Mouse (Mus musculus) MEL (cell line): Measurements from ENCODE around the gene Tefm. TPM values are rescaled to one million over a fixed set of nuclear protein-coding genes. Genes with fewer than 3 reads are reported as not detected.

Experiments used
- DNase-seq: peaks from one replicate; pipeline ENCODE4 v3.0.0; 2011; ENCODE audit warnings: low read depth, low spot score
- H3K27ac ChIP-seq: 2 replicates; pipeline ENCODE4 v1.5.1; 2012; ENCODE audit warnings: low read depth, mild to moderate bottlenecking, control low read depth, low read length, moderate library complexity; ENCODE audit not compliant: control insufficient read depth
- H3K27me3 ChIP-seq, 2 experiments: fragments of 150-350 bp in 1 of 2; sonication (generic) in 1 of 2; 2 replicates each; pipeline ENCODE4 v1.6.1; 2012; ENCODE audit warnings: low read length in 2 of 2, mild to moderate bottlenecking in 2 of 2, improper control_type of control experiment in 1 of 2, moderate library complexity in 1 of 2; ENCODE audit not compliant: insufficient read depth in 2 of 2, control insufficient read depth in 1 of 2
- H3K36me3 ChIP-seq, 2 experiments: 2 replicates each; pipeline ENCODE4 v1.6.1; 2012 to 2014; ENCODE audit warnings: low read length in 2 of 2, improper control_type of control experiment in 1 of 2, inconsistent platforms in 1 of 2, mild to moderate bottlenecking in 1 of 2; ENCODE audit not compliant: insufficient read depth in 2 of 2, control insufficient read depth in 1 of 2
- H3K4me1 ChIP-seq, 2 experiments: fragments of 150-350 bp in 1 of 2; sonication (generic) in 1 of 2; 2 replicates each; pipeline ENCODE4 v1.6.1; 2012; ENCODE audit warnings: low read length in 2 of 2, improper control_type of control experiment in 1 of 2, mild to moderate bottlenecking in 1 of 2; ENCODE audit not compliant: insufficient read depth in 2 of 2, control insufficient read depth in 1 of 2
- H3K4me3 ChIP-seq, 2 experiments: fragments of 150-350 bp in 1 of 2; sonication (generic) in 1 of 2; 2 replicates each; pipeline ENCODE4 v1.5.1; 2012; ENCODE audit warnings: low read depth in 2 of 2, low read length in 2 of 2, mild to moderate bottlenecking in 2 of 2, moderate library complexity in 2 of 2, control low read depth in 1 of 2, improper control_type of control experiment in 1 of 2; ENCODE audit not compliant: control insufficient read depth in 1 of 2, insufficient read depth in 1 of 2
- H3K79me2 ChIP-seq: 2 replicates; pipeline ENCODE4 v1.6.1; 2012; ENCODE audit warnings: mild to moderate bottlenecking, low read length, moderate library complexity; ENCODE audit not compliant: control insufficient read depth, poor library complexity, insufficient read depth
- H3K9ac ChIP-seq: 2 replicates; pipeline ENCODE4 v1.6.1; 2012; ENCODE audit warnings: low read depth, mild to moderate bottlenecking, control low read depth, low read length, moderate library complexity; ENCODE audit not compliant: control insufficient read depth, poor library complexity, severe bottlenecking
- H3K9me3 ChIP-seq: fragments of 150-350 bp; sonication (generic); replicated peaks from 2 replicates; pipeline ENCODE4 v1.6.1; 2012; ENCODE audit warnings: mild to moderate bottlenecking, low read length, improper control_type of control experiment, moderate library complexity; ENCODE audit not compliant: insufficient read depth
- BHLHE40 ChIP-seq: IDR thresholded peaks from 2 replicates; pipeline ENCODE4 v1.6.1; 2012; ENCODE audit warnings: low read depth, mild to moderate bottlenecking, inconsistent platforms, low read length, improper control_type of control experiment, borderline replicate concordance
- CHD2 ChIP-seq: IDR thresholded peaks from 2 replicates; pipeline ENCODE4 v1.6.1; 2011; ENCODE audit warnings: low read length, improper control_type of control experiment
- ELF1 ChIP-seq: IDR thresholded peaks from 2 replicates; pipeline ENCODE4 v1.6.1; 2014; ENCODE audit warnings: low read depth, mild to moderate bottlenecking, inconsistent platforms, low read length, improper control_type of control experiment, moderate library complexity
- GABPA ChIP-seq: IDR thresholded peaks from 2 replicates; pipeline ENCODE4 v1.6.1; 2012; ENCODE audit warnings: low read depth, mild to moderate bottlenecking, inconsistent platforms, low read length, improper control_type of control experiment, moderate library complexity
- GATA1 ChIP-seq: IDR thresholded peaks from 2 replicates; pipeline ENCODE4 v1.6.1; 2011; ENCODE audit warnings: low read depth, low read length, improper control_type of control experiment
- HCFC1 ChIP-seq: IDR thresholded peaks from 2 replicates; pipeline ENCODE4 v1.6.1; 2012; ENCODE audit warnings: low read depth, mild to moderate bottlenecking, inconsistent platforms, low read length, improper control_type of control experiment, moderate library complexity
- KAT2A ChIP-seq: conservative IDR thresholded peaks from 2 replicates; pipeline ENCODE4 v1.6.1; 2012; ENCODE audit warnings: low read depth, low read length, improper control_type of control experiment, inconsistent platforms
- MAFK ChIP-seq: IDR thresholded peaks from 2 replicates; pipeline ENCODE4 v1.6.1; 2011; ENCODE audit warnings: low read depth, mild to moderate bottlenecking, low read length, improper control_type of control experiment, borderline replicate concordance
- MAZ ChIP-seq: IDR thresholded peaks from 2 replicates; pipeline ENCODE4 v1.6.1; 2012; ENCODE audit warnings: low read depth, mild to moderate bottlenecking, inconsistent platforms, low read length, improper control_type of control experiment
- MXI1 ChIP-seq: IDR thresholded peaks from 2 replicates; pipeline ENCODE4 v1.6.1; 2011; ENCODE audit warnings: mild to moderate bottlenecking, low read depth, low read length, improper control_type of control experiment
- MYB ChIP-seq: IDR thresholded peaks from 2 replicates; pipeline ENCODE4 v1.6.1; 2011; ENCODE audit warnings: mild to moderate bottlenecking, low read depth, low read length, improper control_type of control experiment
- NRF1 ChIP-seq: IDR thresholded peaks from 2 replicates; pipeline ENCODE4 v1.6.1; 2014; ENCODE audit warnings: low read depth, mild to moderate bottlenecking, inconsistent platforms, low read length, improper control_type of control experiment, moderate library complexity; ENCODE audit not compliant: poor library complexity, insufficient read depth, severe bottlenecking
- POLR2AphosphoS2 ChIP-seq: IDR thresholded peaks from 2 replicates; pipeline ENCODE4 v1.6.1; 2011; ENCODE audit warnings: low read length, improper control_type of control experiment
- RAD21 ChIP-seq: IDR thresholded peaks from 2 replicates; pipeline ENCODE4 v1.6.1; 2011; ENCODE audit warnings: mild to moderate bottlenecking, low read depth, low read length, improper control_type of control experiment
- SMC3 ChIP-seq: IDR thresholded peaks from 2 replicates; pipeline ENCODE4 v1.6.1; 2011; ENCODE audit warnings: low read depth, low read length, improper control_type of control experiment
- TBP ChIP-seq: IDR thresholded peaks from 2 replicates; pipeline ENCODE4 v1.8.0; 2011; ENCODE audit warnings: low read depth, low read length, improper control_type of control experiment
- TCF12 ChIP-seq: IDR thresholded peaks from 2 replicates; pipeline ENCODE4 v1.6.1; 2014; ENCODE audit warnings: low read depth, mild to moderate bottlenecking, inconsistent platforms, low read length, improper control_type of control experiment, moderate library complexity
- UBTF ChIP-seq: IDR thresholded peaks from 2 replicates; pipeline ENCODE4 v1.6.1; 2012; ENCODE audit warnings: low read depth, mild to moderate bottlenecking, inconsistent platforms, low read length, improper control_type of control experiment, moderate library complexity, borderline replicate concordance; ENCODE audit not compliant: insufficient read depth
- USF1 ChIP-seq: IDR thresholded peaks from 2 replicates; pipeline ENCODE4 v1.6.1; 2014; ENCODE audit warnings: low read depth, mild to moderate bottlenecking, inconsistent platforms, low read length, improper control_type of control experiment, moderate library complexity
- USF2 ChIP-seq, 2 experiments: IDR thresholded peaks; 2 replicates each; pipeline ENCODE4 v1.6.1; 2011 to 2012; ENCODE audit warnings: improper control_type of control experiment in 2 of 2, low read length in 2 of 2, borderline replicate concordance in 1 of 2, inconsistent platforms in 1 of 2, low read depth in 1 of 2, mild to moderate bottlenecking in 1 of 2; ENCODE audit not compliant: insufficient read depth in 1 of 2
- ZC3H11A ChIP-seq: IDR thresholded peaks from 2 replicates; pipeline ENCODE4 v1.6.1; 2012; ENCODE audit warnings: low read depth, mild to moderate bottlenecking, inconsistent platforms, low read length, improper control_type of control experiment
- ZKSCAN1 ChIP-seq: IDR thresholded peaks from 2 replicates; pipeline ENCODE4 v1.6.1; 2012; ENCODE audit warnings: low read depth, mild to moderate bottlenecking, inconsistent platforms, low read length, improper control_type of control experiment, moderate library complexity
- ZNF384 ChIP-seq: IDR thresholded peaks from 2 replicates; pipeline ENCODE4 v1.6.1; 2012; ENCODE audit warnings: low read depth, mild to moderate bottlenecking, inconsistent platforms, low read length, improper control_type of control experiment
- polyA plus RNA-seq, 2 experiments: library from polyadenylated mRNA; stranded (reverse) in 1 of 2; unstranded in 1 of 2; fragments of >175 nt in 1 of 2; fragments of >200 nt in 1 of 2; gene quantifications; 2 replicates each; pipeline versions ENCODE4 v1.2.1 to v1.2.4; 2012; ENCODE audit warnings: low replicate concordance in 2 of 2, low read depth in 1 of 2; ENCODE audit not compliant: insufficient read length in 2 of 2, insufficient read depth in 1 of 2, missing spikeins in 1 of 2
- total RNA-seq: library from RNA; depleted of rRNA; stranded (reverse); fragments of 300-350 nt; gene quantifications from 2 replicates; pipeline ENCODE4 v1.2.3, GENCODE M21; 2012

Tefm gene
- total and polyA plus RNA-seq, 3 experiments: 23.6 to 33.9 TPM; not detected in 1

DNA sequence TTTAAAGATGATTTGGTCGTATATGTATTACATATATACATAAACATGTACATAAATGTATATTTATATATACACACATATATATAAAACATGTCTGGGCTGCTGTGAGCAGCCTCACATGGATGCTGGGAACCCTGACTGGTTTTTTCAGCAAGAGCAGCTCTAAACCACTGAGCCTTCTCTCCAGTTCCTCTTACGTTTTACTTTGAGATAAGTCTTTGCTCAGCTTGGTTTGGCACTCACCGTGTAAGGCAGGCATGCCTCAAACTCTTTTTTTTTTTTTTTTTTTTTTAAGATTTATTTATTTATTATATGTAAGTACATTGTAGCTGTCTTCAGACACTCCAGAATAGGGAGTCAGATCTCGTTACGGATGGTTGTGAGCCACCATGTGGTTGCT, 8.6 kb upstream of the Tefm start:
- H3K27ac ChIP-seq: no peak overlapping the region
- peaks cover 0 to 7% of the 10 kb centered on the region in 2 experiments; a peak in 1 of 4 replicates for H3K36me3 ChIP-seq
- no peak overlapping the region for H3K4me3 ChIP-seq
- DNase-seq: peak; percentile 74
- peak; percentile 86 for TF ChIP-seq ZNF384
- TF ChIP-seq HCFC1: no peak
- no peak for TF ChIP-seq ELF1
- no peak overlapping the region for H3K9ac ChIP-seq
- H3K4me1 ChIP-seq: peaks cover 5 to 15% of the 10 kb centered on the region in 2 experiments; a peak in 3 of 4 replicates
- H3K27me3 ChIP-seq: no peaks in the 10 kb centered on the region
- H3K79me2 ChIP-seq: no peaks in the 10 kb centered on the region
- no peaks in the 10 kb centered on the region for H3K9me3 ChIP-seq

- Histone ChIP-seq H3K4me1 (peaks cover 7 to 21% of the 10 kb centered on the region in 2 experiments; a peak in 3 of 4 replicates), H3K4me3 (no peak overlapping the region), H3K9ac (no peak overlapping the region), H3K79me2 (no peaks in the 10 kb centered on the region), H3K27me3 (no peaks in the 10 kb centered on the region), H3K36me3 (peaks cover 0 to 11% of the 10 kb centered on the region in 2 experiments; a peak in 1 of 4 replicates), H3K27ac (no peak overlapping the region), H3K9me3 (no peaks in the 10 kb centered on the region)
- DNase-seq: no peak
- no peak for TF ChIP-seq BHLHE40
- TF ChIP-seq MAZ: no peak
- no peak for TF ChIP-seq POLR2AphosphoS2
- TF ChIP-seq GATA1: no peak
- no peak for TF ChIP-seq TBP
- no peak for TF ChIP-seq USF1
- TF ChIP-seq CHD2: no peak
- no peak for TF ChIP-seq NRF1
- TF ChIP-seq ZKSCAN1: no peak
- no peak for TF ChIP-seq GABPA
- no peak for TF ChIP-seq USF2 (IDR thresholded peaks at IDR 0.05; ENCODE audit: borderline replicate concordance in 1 of 2, insufficient read depth in 1 of 2, low read depth in 1 of 2, low read length in 2 of 2)
- TF ChIP-seq UBTF: no peak
- TF ChIP-seq SMC3: no peak
- TF ChIP-seq RAD21: no peak
- TF ChIP-seq ZC3H11A: no peak
- no peak for TF ChIP-seq MXI1
- TF ChIP-seq KAT2A: no peak
- no peak for TF ChIP-seq MYB
- no peak for TF ChIP-seq MAFK
- no peak for TF ChIP-seq TCF12
These were observed 7.5 kb upstream of the Tefm start for GRCm38 (mm10) chr11:80149412-80150023.
